Mouse (Mus musculus) myocyte (in vitro differentiated cells): ENCODE results near the gene 2700097O09Rik. TPM values are rescaled to one million over a fixed set of nuclear protein-coding genes. Genes with fewer than 3 reads are reported as not detected.

Experiments
- H3K27me3 ChIP-seq: one replicate; pipeline ENCODE4 v1.6.1; 2011; ENCODE audit not compliant: control insufficient read depth, insufficient read depth, insufficient read length
- H3K36me3 ChIP-seq: one replicate; pipeline ENCODE4 v1.6.1; 2011; ENCODE audit not compliant: control insufficient read depth, insufficient read depth
- H3K4me2 ChIP-seq: one replicate; pipeline ENCODE4 v1.6.1; 2011; ENCODE audit warnings: low read depth, control low read depth
- H3K4me3 ChIP-seq: one replicate; pipeline ENCODE4 v1.5.1; 2011; ENCODE audit warnings: mild to moderate bottlenecking, control low read depth, moderate library complexity
- H3K79me2 ChIP-seq: one replicate; pipeline ENCODE4 v1.6.1; 2011; ENCODE audit not compliant: control insufficient read depth, insufficient read depth
- H3ac ChIP-seq: one replicate; pipeline ENCODE4 v1.6.1; 2011; ENCODE audit not compliant: control insufficient read depth, insufficient read length
- CEBPB ChIP-seq: IDR thresholded peaks from 2 replicates; pipeline ENCODE4 v1.6.1; 2011; ENCODE audit warnings: mild to moderate bottlenecking, moderate library complexity; ENCODE audit not compliant: poor library complexity, insufficient read depth, severe bottlenecking
- E2F4 ChIP-seq: IDR thresholded peaks from one replicate; pipeline ENCODE4 v1.6.1; 2011; ENCODE audit warnings: mild to moderate bottlenecking, control low read depth, moderate library complexity; ENCODE audit not compliant: insufficient read depth
- MAX ChIP-seq: IDR thresholded peaks from one replicate; pipeline ENCODE4 v1.6.1; 2011; ENCODE audit warnings: low read depth, mild to moderate bottlenecking, control low read depth
- MYOD1 ChIP-seq, 3 experiments: IDR thresholded peaks; one replicate each; pipeline ENCODE4 v1.6.1; 2011; ENCODE audit warnings: control low read depth in 2 of 3, low read depth in 2 of 3, mild to moderate bottlenecking in 2 of 3, moderate library complexity in 1 of 3; ENCODE audit not compliant: insufficient read length in 2 of 3, control insufficient read depth in 1 of 3
- MYOG ChIP-seq, 3 experiments: IDR thresholded peaks; one replicate each; pipeline ENCODE4 v1.6.1; 2011; ENCODE audit warnings: control low read depth in 2 of 3, low read depth in 2 of 3, mild to moderate bottlenecking in 2 of 3; ENCODE audit not compliant: insufficient read length in 2 of 3, control insufficient read depth in 1 of 3, insufficient read depth in 1 of 3
- POLR2A ChIP-seq: IDR thresholded peaks from one replicate; pipeline ENCODE4 v1.6.1; 2011; ENCODE audit warnings: low read depth, mild to moderate bottlenecking, control low read depth, moderate library complexity; ENCODE audit not compliant: insufficient read length
- POLR2AphosphoS2 ChIP-seq: IDR thresholded peaks from one replicate; pipeline ENCODE4 v1.6.1; 2011; ENCODE audit warnings: low read depth, control low read depth; ENCODE audit not compliant: insufficient read length
- REST ChIP-seq: IDR thresholded peaks from one replicate; pipeline ENCODE4 v1.6.1; 2011; ENCODE audit warnings: mild to moderate bottlenecking, control low read depth, moderate library complexity; ENCODE audit not compliant: insufficient read depth, insufficient read length
- SRF ChIP-seq: IDR thresholded peaks from one replicate; pipeline ENCODE4 v1.6.1; 2011; ENCODE audit warnings: low read depth; ENCODE audit not compliant: control insufficient read depth, insufficient read length
- TCF12 ChIP-seq: IDR thresholded peaks from one replicate; pipeline ENCODE4 v1.6.1; 2011; ENCODE audit warnings: mild to moderate bottlenecking, control low read depth; ENCODE audit not compliant: poor library complexity, insufficient read depth, severe bottlenecking
- TCF3 ChIP-seq: IDR thresholded peaks from one replicate; pipeline ENCODE4 v1.6.1; 2011; ENCODE audit warnings: low read depth, control low read depth; ENCODE audit not compliant: insufficient read length
- USF1 ChIP-seq: IDR thresholded peaks from one replicate; pipeline ENCODE4 v1.6.1; 2011; ENCODE audit warnings: low read depth, mild to moderate bottlenecking, control low read depth, moderate library complexity
- polyA plus RNA-seq: library from polyadenylated mRNA; unstranded; fragments of >200 nt; fragmentation: generic; extraction: Trizol; gene quantifications from one replicate; pipeline ENCODE4 v1.2.1, GENCODE M21; 2012; ENCODE audit warnings: missing spikeins

The 2700097O09Rik gene
- polyA plus RNA-seq, 1 experiment: 4.5 TPM

DNA sequence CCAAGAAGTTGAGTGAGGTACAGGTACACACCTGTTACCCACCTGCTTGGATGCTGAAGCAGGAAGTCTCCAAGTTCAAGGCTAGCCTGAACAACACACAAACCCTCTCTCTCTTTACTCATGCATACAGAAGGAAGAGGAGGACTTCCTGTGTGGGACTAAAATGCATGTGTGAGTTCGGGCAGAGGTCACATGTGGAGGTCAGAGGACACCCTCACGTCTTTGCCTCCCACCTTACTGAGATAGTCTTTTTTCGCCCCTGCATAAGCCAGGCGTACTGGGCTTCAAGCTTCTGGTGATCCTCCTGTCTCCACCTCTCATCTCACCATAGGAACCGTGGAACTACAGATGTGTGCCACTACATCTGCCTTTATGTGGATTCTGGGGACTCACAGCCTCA lies 81.5 kb downstream of the 2700097O09Rik start:
- TF ChIP-seq E2F4: no peak
- no peak for TF ChIP-seq POLR2AphosphoS2
- no peak for TF ChIP-seq POLR2A
- no peak for TF ChIP-seq TCF3
- no peak for TF ChIP-seq MYOG (IDR thresholded peaks at IDR 0.05; ENCODE audit: control insufficient read depth in 1 of 3, insufficient read depth in 1 of 3, insufficient read length in 2 of 3, low read depth in 2 of 3)
- TF ChIP-seq REST: no peak
- TF ChIP-seq TCF12: no peak
- Histone ChIP-seq H3K4me3 (no peak overlapping the region), H3K27me3 (no peaks in the 10 kb centered on the region), H3K4me2 (no peak overlapping the region), H3K79me2 (no peaks in the 10 kb centered on the region), H3K36me3 (no peaks in the 10 kb centered on the region), H3ac (no peak overlapping the region)

DNA sequence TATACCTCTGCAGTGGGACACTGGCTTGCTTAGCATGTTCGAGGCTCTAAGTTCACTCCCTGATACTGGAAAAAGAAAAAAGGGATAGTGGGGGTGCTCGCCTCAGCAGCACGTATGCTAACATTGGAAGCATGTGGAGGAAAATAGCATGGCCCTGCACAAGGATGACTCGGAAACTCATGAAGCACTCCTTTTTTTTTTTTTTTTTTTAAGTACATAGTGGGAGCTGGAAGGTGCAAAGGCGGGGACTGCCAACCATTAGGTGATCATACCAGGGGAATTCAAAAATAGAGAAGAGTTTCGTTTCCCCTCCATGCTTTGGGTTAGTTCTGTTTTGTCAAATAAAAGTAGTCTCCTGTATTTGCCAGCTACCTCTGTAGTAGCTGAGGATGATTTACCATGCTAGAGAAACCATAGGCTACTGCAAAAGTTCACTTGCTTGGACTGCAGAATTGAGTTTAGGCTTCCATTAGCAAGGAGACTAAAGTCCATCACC lies 82.9 kb downstream of the 2700097O09Rik start:
- Histone ChIP-seq H3ac (no peak overlapping the region), H3K79me2 (no peaks in the 10 kb centered on the region), H3K36me3 (no peaks in the 10 kb centered on the region), H3K4me3 (no peak overlapping the region), H3K27me3 (no peaks in the 10 kb centered on the region), H3K4me2 (no peak overlapping the region)
- TF ChIP-seq POLR2AphosphoS2: no peak
- TF ChIP-seq TCF3: no peak
- no peak for TF ChIP-seq USF1
- TF ChIP-seq SRF: no peak
- no peak for TF ChIP-seq REST
- TF ChIP-seq MAX: no peak
- no peak for TF ChIP-seq CEBPB

DNA sequence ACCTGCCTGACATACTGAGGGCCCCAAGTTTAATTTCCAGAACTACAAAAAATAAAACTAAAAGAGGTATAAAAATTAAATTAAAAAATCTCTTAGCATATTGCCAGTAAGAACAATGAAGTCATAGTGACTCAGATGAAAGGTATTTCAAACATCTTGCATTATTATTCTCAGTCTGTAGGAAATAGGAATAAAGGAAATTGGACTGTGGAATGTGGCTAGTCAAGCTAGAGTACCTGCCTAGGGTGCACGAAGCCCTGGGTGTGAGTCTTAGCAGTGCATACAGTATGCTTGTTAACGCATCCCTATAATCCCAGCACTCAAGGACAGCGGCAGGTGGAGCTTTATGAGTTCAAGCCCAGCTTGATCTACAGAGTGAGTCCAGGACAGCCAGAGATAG lies 83.9 kb downstream of the 2700097O09Rik start:
- no peak overlapping the region for H3K4me3 ChIP-seq
- H3ac ChIP-seq: no peak overlapping the region
- TF ChIP-seq POLR2AphosphoS2 (no peak), TCF3 (no peak), CEBPB (no peak), TCF12 (no peak), E2F4 (no peak), REST (no peak), SRF (no peak), USF1 (no peak), MYOG (IDR thresholded peaks at IDR 0.05; ENCODE audit: control insufficient read depth in 1 of 3, insufficient read depth in 1 of 3, insufficient read length in 2 of 3, low read depth in 2 of 3) (no peak), MAX (no peak), POLR2A (no peak), MYOD1 (IDR thresholded peaks at IDR 0.05; ENCODE audit: control insufficient read depth in 1 of 3, insufficient read length in 2 of 3, low read depth in 2 of 3) (no peak)
- H3K36me3 ChIP-seq: no peaks in the 10 kb centered on the region
- no peaks in the 10 kb centered on the region for H3K79me2 ChIP-seq
- no peaks in the 10 kb centered on the region for H3K27me3 ChIP-seq
- H3K4me2 ChIP-seq: no peak overlapping the region

Other genes with a start within 250 kb of the 2700097O09Rik start
- gene Cfl2, start 217.2 kb downstream of the 2700097O09Rik start, polyA plus RNA-seq: 120 TPM
- gene Gm20403, start 93.6 kb downstream of the 2700097O09Rik start, polyA plus RNA-seq: 0.32 TPM
- gene Baz1a, start 65.8 kb downstream of the 2700097O09Rik start, polyA plus RNA-seq: 7.6 TPM
- gene Srp54a, start 152 bp upstream of the 2700097O09Rik start, polyA plus RNA-seq: 28.2 TPM
- 17.5 TPM for gene Fam177a, start 44.4 kb upstream of the 2700097O09Rik start, polyA plus RNA-seq
- 46.5 TPM for gene Srp54b, start 75.0 kb upstream of the 2700097O09Rik start, polyA plus RNA-seq
- not detected for gene 1700047I17Rik2, start 119.5 kb upstream of the 2700097O09Rik start, polyA plus RNA-seq
- gene Srp54c, start 150.1 kb upstream of the 2700097O09Rik start, polyA plus RNA-seq: 19.5 TPM
- 8.2 TPM for gene 1110008L16Rik, start 219.5 kb upstream of the 2700097O09Rik start, polyA plus RNA-seq
- 5.3 TPM for gene Ppp2r3c, start 222.9 kb upstream of the 2700097O09Rik start, polyA plus RNA-seq